Mouse (Mus musculus) midbrain, embryonic 16.5 days (tissue): ENCODE measurements around the gene Hoxa3. TPM values are rescaled to one million over a fixed set of nuclear protein-coding genes. Genes with fewer than 3 reads are reported as not detected.

Experiments
- ATAC-seq: fragments of 200-750 bp; cut with Nextera tagmentation; 2 replicates; pipeline ENCODE4 v1.8.0; 2017; ENCODE audit warnings: moderate TSS enrichment
- H3K27ac ChIP-seq: fragments of 300-500 bp; sonication (generic); 2 replicates; pipeline ENCODE4 v1.5.1; 2014; ENCODE audit warnings: mild to moderate bottlenecking, low read length, mixed read lengths
- H3K27me3 ChIP-seq: fragments of 300-500 bp; sonication (generic); 2 replicates; pipeline ENCODE4 v1.6.1; 2014; ENCODE audit warnings: low read depth, low read length, mixed read lengths; ENCODE audit not compliant: control insufficient read depth, insufficient read depth
- H3K36me3 ChIP-seq: fragments of 300-500 bp; sonication (generic); 2 replicates; pipeline ENCODE4 v1.6.1; 2014; ENCODE audit warnings: mild to moderate bottlenecking, low read length, moderate library complexity, mixed read lengths; ENCODE audit not compliant: control insufficient read depth, insufficient read depth
- H3K4me1 ChIP-seq: fragments of 300-500 bp; sonication (generic); 2 replicates; pipeline ENCODE4 v1.6.1; 2014; ENCODE audit warnings: mild to moderate bottlenecking, low read length, mixed read lengths; ENCODE audit not compliant: control insufficient read depth, insufficient read depth
- H3K4me2 ChIP-seq: fragments of 300-500 bp; sonication (generic); 2 replicates; pipeline ENCODE4 v1.6.1; 2014; ENCODE audit warnings: mild to moderate bottlenecking, low read length, mixed read lengths
- H3K4me3 ChIP-seq: fragments of 300-500 bp; sonication (generic); 2 replicates; pipeline ENCODE4 v1.5.1; 2014; ENCODE audit warnings: low read depth, mild to moderate bottlenecking, low read length, moderate library complexity, mixed read lengths
- H3K9ac ChIP-seq: fragments of 300-500 bp; sonication (generic); 2 replicates; pipeline ENCODE4 v1.6.1; 2014; ENCODE audit warnings: low read depth, low read length, mixed read lengths
- H3K9me3 ChIP-seq: fragments of 300-500 bp; sonication (generic); replicated peaks from 2 replicates; pipeline ENCODE4 v1.6.1; 2014; ENCODE audit warnings: mild to moderate bottlenecking, low read length, mixed read lengths; ENCODE audit not compliant: control insufficient read depth, poor library complexity, severe bottlenecking
- WGBS: fragments of 180-500 bp; shearing (Covaris S2); extraction: QIAGEN DNeasy Blood & Tissue Kit; methylation state at CpG from one replicate; pipeline ENCODE4 v1.1.7; 2014; 5-methylcytosine and 5-hydroxymethylcytosine counted together
- polyA plus RNA-seq: library from polyadenylated mRNA; unstranded; fragments of >200 nt; fragmentation: Nextera tagmentation; extraction: Ambion mirVana; gene quantifications from 2 replicates; pipeline ENCODE4 v1.2.1, GENCODE M21; 2015

The Hoxa3 gene
- polyA plus RNA-seq, 1 experiment from 2014 or later = not detected

DNA sequence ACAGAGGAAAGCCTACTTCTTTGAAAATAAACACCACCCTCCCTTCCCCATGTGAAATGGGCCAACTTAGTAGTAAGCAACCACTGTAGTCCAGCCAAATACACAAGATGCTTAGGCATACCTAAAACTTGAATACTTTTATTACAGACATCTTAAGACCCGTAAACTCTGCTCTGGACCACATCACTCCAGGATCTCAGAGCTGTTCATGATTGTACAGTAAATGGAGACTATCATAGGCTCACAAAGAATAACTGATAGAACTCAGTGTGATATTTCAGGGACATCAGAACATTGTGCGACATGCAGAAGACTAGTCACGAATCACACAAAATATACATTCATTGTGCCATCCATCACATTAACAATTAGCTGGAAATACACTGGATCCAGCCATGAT is 57.7 kb downstream of the Hoxa3 start:
- Histone ChIP-seq H3K27me3 (peaks cover 88% of the 10 kb centered on the region), H3K4me3 (no peak overlapping the region), H3K9ac (no peak overlapping the region), H3K4me1 (peaks cover 10% of the 10 kb centered on the region), H3K9me3 (no peaks in the 10 kb centered on the region), H3K27ac (no peak overlapping the region), H3K36me3 (no peaks in the 10 kb centered on the region), H3K4me2 (no peak overlapping the region)
- 45% methylated on average over 3 of the region's 3 CpGs for WGBS
- ATAC-seq = no peak

DNA sequence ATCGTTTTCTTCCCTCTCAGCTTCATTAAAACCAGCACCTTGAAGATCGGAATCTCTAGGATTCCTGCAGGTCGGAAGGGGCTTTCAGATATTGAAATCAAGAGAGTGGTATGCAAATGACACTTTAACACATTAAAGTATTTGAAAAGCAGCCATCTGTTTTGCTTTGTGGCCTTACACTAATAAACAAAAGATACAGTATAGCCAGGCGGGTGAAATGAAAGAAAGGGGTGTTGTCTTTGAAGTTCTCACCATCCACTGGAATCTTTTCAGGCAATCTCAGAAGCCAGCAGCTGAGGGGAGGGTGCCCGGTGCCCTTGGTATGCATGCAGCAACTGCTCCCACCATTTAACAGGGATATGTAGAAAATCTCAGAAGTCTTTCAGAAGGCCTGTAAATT is 59.1 kb downstream of the Hoxa3 start:
- H3K27ac ChIP-seq = no peak overlapping the region
- H3K36me3 ChIP-seq = no peaks in the 10 kb centered on the region
- no peak for ATAC-seq
- no peaks in the 10 kb centered on the region; the same call in 1 of the 2 replicates for H3K9me3 ChIP-seq
- no peak overlapping the region for H3K4me2 ChIP-seq
- no peak overlapping the region for H3K4me3 ChIP-seq
- H3K27me3 ChIP-seq = peaks cover 86% of the 10 kb centered on the region
- 2% methylated on average over 5 of the region's 5 CpGs for WGBS
- H3K9ac ChIP-seq = no peak overlapping the region
- peaks cover 10% of the 10 kb centered on the region for H3K4me1 ChIP-seq

DNA sequence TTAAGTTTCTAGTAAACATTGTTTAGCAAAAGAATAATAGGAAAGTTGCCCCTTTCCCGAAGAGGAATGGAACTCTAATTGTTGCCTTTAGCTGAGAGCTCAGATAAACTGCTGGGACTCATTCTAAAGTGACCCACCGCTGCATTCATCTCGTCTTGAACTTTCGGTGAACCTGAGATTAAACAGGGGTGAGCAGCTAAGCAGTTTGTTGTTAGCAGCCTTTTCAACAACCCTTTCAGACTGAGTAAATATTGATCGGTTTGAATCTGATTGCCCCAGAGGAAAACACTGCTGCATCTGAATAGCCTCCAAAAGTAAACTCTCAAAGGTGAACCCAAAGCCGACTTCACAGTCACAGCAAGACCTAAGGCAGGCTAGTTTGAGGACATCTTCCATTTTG is 59.9 kb downstream of the Hoxa3 start:
- Histone ChIP-seq H3K9ac (no peak overlapping the region), H3K4me2 (no peak overlapping the region), H3K36me3 (no peaks in the 10 kb centered on the region), H3K9me3 (no peaks in the 10 kb centered on the region; the same call in 1 of the 2 replicates), H3K27me3 (peaks cover 82% of the 10 kb centered on the region), H3K27ac (no peak overlapping the region), H3K4me1 (peaks cover 3% of the 10 kb centered on the region), H3K4me3 (no peak overlapping the region)
- WGBS = under 1% methylated on average over 6 of the region's 6 CpGs
- no peak for ATAC-seq

DNA sequence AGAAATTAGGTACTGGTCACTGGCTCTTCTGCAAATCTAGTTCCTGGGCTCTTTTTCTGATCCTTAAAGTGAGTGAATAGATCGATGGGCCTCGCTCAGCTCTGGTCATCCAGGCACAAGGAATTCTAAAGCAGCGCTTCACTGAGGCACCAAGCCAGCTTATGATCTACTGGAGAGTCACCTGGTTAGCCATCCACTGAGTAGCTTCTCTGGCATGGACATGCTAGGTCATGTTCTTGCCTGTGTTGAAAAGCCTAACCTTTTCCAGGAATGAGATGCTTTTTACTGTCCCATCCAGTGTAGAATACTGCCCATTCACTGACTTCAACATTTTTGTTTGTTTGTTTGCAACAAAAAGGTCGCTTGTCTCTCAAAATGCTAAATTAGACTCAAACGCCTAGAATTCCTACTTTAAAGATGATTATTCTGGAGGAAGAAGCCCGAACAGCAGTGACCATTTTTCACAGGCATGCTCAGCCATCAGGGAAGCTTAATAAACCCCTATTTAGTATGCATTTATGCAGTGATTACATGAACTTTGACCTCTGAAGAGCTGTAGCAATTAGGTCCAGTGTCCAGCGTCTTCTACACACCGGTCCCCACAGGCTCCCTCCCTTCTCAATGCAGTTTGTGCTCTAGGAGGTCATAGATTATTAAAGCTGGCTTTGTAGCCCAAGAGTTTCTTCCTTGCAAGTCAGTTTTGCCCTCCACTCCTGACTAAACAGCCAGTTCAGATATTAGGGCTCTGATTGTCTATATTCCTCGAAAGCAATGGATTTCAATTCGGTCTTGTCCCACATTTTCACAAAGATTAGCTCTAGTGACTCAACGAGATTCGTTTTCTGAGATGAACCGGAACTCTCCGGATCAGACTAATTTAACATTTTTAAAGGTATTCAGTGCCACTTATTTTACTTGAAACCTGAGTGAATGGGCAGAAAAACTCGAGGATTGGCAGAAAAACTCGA is 60.6 kb downstream of the Hoxa3 start:
- Histone ChIP-seq H3K4me1 (no peaks in the 10 kb centered on the region), H3K9me3 (no peaks in the 10 kb centered on the region; the same call in 1 of the 2 replicates), H3K27me3 (peaks cover 82% of the 10 kb centered on the region), H3K4me2 (no peak overlapping the region), H3K9ac (no peak overlapping the region), H3K36me3 (no peaks in the 10 kb centered on the region), H3K4me3 (no peak overlapping the region), H3K27ac (no peak overlapping the region)
- ATAC-seq = no peak
- 2% methylated on average over 16 of the region's 16 CpGs for WGBS

DNA sequence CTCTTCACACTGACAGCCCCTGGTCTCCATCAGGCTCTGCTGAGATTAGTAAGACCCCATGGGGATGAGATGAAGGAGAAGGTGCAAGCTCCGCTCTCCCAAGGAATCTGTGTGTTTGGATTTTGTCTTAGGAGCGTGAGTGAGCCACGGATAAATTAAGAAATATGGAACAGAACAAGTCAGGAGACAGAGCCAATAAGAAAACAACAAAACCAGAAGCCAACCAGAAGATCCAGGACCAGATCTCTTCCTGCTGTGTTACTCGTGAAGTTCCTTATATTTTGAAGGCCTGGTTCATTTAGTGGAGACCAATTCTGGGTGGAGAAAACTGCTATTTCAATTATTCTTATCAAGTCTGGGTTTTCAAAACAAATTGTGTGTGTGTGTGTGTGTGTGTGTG is 61.6 kb downstream of the Hoxa3 start:
- Histone ChIP-seq H3K27me3 (peaks cover 81% of the 10 kb centered on the region), H3K27ac (no peak overlapping the region), H3K9ac (no peak overlapping the region), H3K4me2 (no peak overlapping the region), H3K9me3 (no peaks in the 10 kb centered on the region; the same call in 1 of the 2 replicates), H3K4me3 (no peak overlapping the region), H3K36me3 (no peaks in the 10 kb centered on the region), H3K4me1 (no peaks in the 10 kb centered on the region)
- 2% methylated on average over 4 of the region's 4 CpGs for WGBS
- no peak for ATAC-seq

DNA sequence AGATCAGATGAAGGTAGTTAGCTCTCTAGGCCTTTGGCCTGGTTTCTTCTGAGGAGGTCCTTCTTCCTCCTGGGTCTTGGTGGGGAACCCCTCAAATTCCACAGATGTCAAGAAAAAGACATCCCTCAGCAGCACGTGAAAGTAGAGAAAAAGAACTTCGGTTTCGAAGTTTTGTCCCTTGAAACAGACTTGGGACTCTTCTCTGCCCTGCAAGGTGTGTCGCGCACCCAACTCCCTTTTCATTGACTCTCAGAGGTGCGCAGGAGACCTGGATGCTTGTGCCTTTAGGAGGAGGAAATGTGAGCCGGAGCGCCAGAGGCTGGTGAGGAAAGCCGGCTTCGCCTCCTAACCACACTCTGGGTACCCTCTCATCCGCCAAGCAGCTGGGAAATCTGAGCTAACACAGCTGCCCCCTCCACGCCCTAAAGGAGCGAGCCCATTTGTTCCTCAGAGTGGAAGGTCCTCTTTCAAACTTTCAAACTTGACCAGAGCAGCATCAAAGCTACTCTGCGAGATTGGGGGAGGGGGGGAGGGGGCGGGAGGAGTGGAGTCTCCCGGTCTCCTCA is 62.7 kb downstream of the Hoxa3 start:
- no peak overlapping the region for H3K4me2 ChIP-seq
- H3K4me1 ChIP-seq = no peaks in the 10 kb centered on the region
- no peak overlapping the region for H3K27ac ChIP-seq
- H3K9ac ChIP-seq = no peak overlapping the region
- ATAC-seq = no peak
- 4% methylated on average over 16 of the region's 16 CpGs for WGBS
- no peak overlapping the region for H3K4me3 ChIP-seq
- peaks cover 74% of the 10 kb centered on the region for H3K27me3 ChIP-seq
- no peaks in the 10 kb centered on the region; the same call in 1 of the 2 replicates for H3K9me3 ChIP-seq
- no peaks in the 10 kb centered on the region for H3K36me3 ChIP-seq

DNA sequence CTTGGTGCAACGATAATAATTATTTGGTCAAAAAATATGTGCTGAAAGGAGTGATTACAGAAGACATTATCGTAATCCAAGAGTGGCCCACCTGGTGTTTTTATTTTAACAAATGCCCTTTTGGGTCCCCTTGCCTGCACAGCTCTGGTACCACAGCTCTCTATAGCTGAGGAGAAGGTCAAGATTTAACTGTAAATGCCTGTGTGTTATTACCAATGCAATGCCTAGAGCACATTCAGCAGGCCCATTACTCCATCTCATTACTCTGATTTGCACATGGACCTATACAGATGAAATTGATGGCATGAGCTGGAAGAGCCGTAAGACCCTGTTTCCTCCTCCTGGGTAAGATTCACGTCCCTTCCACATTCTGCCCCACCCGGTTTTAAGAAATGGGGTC is 74.0 kb downstream of the Hoxa3 start:
- Histone ChIP-seq H3K4me3 (no peak overlapping the region), H3K9me3 (no peaks in the 10 kb centered on the region), H3K4me1 (0 out of 2 replicates have a peak, but pooled peaks cover 4% of the 10 kb centered on the region), H3K36me3 (no peaks in the 10 kb centered on the region), H3K4me2 (no peak overlapping the region), H3K9ac (no peak overlapping the region), H3K27me3 (peaks cover 3% of the 10 kb centered on the region), H3K27ac (no peak overlapping the region)
- WGBS = 83% methylated on average over 5 of the region's 5 CpGs
- ATAC-seq = no peak

DNA sequence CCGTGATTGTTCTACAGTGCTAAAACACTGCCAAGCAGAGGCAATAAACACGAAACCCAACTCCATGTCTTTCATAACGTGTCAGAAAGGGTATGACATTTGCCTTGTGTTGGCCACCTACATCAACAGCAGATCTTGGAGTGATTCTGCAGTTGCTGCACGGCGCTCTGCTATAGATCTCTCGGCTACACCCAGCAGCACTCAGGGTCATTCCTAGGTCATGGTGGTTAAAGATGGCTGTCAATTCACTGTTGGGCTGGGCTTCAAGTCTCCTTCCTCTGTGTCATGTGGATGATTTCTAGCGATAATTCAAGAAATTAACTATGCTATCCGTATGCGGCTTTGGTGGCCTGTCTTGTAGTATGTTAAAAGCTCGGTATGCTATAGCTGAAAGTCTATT is 74.6 kb downstream of the Hoxa3 start:
- ATAC-seq = no peak
- H3K9ac ChIP-seq = no peak overlapping the region
- peaks cover 2% of the 10 kb centered on the region for H3K27me3 ChIP-seq
- WGBS = 79% methylated on average over 10 of the region's 10 CpGs
- no peaks in the 10 kb centered on the region for H3K9me3 ChIP-seq
- 0 out of 2 replicates have a peak, but pooled peaks cover 4% of the 10 kb centered on the region for H3K4me1 ChIP-seq
- H3K4me3 ChIP-seq = no peak overlapping the region
- no peaks in the 10 kb centered on the region for H3K36me3 ChIP-seq
- H3K27ac ChIP-seq = no peak overlapping the region
- no peak overlapping the region for H3K4me2 ChIP-seq
